Mouse (Mus musculus): ENCODE data around the gene Tmem19.
"Not testable (repeated sequence)": the region's sequence is repeated elsewhere in the genome, so short reads cannot be mapped to it uniquely, and the experiment has no call there.

Tmem19 gene

DNA sequence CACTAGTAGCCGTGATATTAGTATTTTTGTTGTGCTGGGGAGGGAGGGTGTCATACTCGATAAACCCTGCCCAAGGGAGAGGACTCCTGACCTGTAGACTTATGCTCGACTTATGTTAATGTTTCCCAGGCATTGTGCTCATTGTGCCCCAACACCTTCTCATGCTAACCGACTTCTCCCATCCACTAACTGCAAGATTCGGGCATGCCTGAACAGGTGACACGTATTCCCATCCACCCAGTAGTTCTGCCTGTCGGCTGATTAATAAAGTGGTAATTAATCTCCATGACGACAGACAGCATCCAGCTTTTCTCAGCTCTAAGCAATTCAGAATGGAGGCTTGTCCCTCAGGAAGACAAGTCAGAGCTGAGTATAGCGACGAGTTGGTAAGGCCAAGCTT lies 13.3 kb downstream of the Tmem19 start:
- in situ Hi-C loops (cut with MboI), result no loop called here

DNA sequence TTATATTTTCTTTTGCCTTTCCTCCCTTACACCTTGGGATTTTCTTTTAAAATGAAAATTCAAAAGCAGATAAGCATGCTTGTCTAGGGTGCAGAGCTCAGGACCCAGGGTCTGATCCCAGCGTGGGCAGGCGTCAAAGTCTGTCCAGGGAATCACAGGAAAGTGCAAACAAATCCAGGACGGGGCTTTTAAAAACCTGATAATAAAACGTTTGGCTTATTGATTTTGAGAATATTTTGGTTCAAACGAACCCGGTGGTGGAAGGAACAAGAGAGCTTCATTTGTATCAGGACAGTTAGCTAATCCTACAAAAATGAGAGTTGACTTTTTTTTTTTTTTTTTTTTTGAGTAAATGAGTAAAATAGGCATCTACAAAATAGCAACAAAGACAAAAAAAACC lies 14.2 kb downstream of the Tmem19 start:
- in situ Hi-C loops (cut with MboI), result no loop called here

DNA sequence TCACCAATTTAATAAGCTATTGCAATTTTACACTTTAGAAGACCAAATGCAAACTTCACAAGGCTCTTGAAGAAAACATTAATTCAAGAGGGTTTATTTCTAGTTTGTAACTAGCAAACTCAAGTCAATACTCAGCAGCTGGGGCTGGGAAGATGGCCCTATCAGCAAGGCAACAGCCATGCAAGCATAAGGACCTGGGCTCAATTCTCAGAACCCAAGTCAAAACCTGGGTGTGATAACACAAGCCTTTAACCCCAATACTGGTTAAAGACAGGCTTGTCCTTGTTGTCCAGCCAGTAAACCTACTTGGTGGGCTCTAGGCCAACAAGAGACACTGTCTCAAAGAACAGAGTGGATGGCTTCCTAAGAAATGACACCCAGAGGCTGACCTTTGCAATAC lies 15.9 kb downstream of the Tmem19 start:
- in situ Hi-C loops (cut with MboI), result no loop called here

DNA sequence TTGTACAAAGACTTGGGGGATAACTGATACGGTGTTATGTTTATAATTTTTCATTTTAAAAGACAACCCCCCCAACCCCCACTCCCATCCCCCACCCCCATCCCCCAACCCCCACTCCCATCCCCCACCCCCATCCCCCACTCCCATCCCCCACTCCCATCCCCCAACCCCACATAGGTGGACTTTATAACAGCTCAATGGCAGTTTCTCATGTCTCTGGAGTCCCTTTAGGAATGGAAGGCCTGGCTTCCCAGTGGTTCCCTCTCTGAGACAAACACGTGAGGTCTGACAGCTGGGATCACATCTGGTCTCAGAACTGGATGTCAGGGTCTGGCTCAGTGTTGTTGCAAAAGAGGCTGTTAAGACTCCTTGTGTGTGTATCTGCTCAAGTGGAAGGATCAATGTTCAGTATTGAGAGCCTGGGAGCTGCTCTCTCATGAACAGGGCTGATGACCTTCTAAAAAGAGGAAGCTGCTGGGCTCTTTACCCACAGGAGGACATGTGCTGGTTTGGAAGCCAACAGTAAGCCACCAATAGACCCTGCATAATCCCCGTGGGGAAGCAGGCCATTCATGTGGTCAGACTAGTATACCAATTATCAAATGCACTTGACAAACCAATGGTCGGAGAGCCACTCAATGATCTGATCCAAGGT lies 19.4 kb downstream of the Tmem19 start:
- in situ Hi-C loops (cut with MboI), result no loop called here

DNA sequence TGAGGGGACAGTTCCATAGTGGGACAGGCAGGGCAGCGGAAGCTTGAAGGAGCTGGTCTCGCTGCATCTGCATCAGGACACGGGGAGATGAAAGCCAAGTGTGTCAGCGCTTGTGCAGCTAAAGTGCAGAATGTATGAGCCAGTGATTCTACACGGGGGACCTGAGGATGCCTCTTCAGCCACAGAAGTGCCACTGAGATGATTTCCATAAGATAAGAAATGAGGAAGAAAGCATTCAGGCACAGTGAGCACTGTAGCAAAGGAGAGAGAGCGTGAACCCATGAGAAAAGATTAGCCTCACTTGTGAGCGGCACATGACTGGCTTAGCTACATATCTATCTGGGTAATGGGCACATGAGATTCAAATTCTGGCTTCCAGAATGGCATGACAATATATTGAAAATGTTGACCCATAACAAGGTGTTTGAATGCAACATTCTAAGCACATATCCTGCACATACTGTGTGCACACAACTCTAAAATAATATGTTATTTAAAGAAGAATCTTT lies 22.4 kb downstream of the Tmem19 start:
- in situ Hi-C loops (cut with MboI), result no loop called here

DNA sequence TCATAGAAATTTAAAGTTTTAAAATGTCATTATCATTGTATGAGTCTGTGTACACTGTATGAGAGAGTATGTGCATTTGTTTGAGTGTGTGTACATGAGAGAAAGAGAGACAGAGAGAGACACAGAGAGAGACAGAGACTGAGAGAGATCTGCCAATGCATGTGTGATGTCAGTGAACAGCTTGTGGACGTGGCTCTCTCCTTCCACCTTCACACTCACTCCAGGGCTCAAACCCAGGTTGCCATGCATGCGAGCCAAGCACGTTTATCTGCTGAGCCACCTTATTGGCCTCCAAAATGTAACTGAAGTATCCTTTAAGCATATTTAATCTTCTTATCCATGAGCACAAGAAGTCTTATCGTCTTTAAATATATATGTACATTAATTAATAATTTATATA lies 25.4 kb downstream of the Tmem19 start:
- in situ Hi-C loops (cut with MboI), result no loop called here

DNA sequence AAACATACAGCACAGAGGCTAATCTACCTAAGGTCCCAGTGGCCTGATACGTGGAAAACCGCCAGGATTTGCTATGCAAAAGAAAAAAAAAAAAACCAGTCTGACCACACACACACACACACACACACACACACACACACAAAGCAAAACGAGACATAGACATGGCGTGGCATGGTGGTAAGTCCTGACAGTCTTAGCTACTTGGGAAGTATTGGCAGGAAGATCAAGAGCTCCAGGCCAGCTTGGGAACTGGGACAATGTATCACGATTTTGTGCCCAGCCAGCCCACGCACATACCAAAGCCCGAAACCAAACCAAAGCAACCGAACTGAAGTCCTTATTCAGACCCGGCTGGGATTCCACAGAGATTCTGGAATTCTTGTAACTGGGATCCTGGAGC lies 28.8 kb downstream of the Tmem19 start:
- in situ Hi-C loops (cut with MboI), result no loop called here

DNA sequence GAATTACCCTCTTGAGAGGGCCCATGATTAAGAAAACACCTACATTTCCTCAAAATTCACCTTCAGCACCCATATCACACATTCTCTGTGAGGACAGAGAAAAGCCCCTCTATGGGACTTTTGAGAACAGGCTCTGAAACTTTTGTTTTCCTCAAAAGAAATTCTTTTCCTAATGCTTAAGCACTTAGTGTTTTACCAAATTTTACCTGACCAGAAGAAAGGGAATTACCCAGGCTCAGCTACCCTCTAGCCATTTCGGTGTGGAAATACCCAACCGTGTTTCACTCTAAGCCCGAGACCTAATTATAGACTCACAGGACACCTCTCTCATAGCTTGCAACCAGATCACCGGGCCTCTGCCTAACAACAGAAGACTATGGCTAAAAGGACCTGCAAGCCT lies 29.3 kb downstream of the Tmem19 start:
- in situ Hi-C loops (cut with MboI), result no loop called here

DNA sequence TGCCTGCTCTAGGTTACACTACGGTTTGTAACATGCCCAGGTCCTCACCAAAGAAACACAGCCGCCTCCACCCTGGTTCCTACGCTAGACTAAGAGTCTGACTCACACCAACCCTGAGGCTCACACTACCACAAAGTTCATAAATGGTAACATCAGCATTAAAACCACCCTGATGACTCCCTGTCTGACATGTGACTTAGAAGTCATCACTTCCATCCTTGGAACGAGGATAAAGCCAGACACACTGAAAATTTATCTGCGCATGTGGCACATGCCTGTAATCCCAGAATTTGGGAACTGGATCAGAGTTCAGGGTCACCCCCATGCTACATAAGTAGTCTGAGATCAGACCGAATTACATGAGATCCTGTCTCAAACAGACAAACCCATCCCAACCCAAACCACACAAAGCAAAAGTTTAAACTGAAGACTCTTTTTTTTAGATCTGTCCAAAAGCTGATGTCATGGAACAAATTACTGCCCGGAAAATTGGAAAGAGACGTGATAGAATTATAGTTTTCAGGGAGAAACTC lies 29.8 kb downstream of the Tmem19 start:
- in situ Hi-C loops (cut with MboI), result no loop called here

DNA sequence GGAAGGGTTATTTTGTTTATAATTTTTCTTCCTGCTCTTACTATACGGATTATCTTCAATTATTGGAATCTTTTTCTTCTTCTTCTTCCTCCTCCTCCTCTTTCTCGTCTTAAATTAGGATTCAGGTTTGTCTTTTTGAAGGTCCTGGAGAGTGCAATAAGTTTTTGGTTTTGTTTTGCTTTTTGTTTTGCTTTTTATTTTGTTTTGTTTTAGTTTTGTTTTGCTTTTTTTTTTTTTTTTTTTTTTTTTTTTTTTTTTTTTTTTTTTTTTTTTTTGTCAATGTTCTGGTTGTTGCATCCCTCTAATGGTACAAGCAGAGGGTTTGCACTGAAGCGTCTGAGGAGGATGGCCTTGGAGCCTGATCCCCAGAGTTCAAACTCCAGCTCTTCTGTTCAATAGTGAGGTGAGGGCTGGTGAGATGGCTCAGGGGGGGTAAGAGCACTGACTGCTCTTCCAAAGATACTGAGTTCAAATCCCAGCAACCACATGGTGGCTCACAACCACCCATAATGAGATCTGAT lies 33.2 kb downstream of the Tmem19 start:
- in situ Hi-C loops (cut with MboI), result no loop called here

DNA sequence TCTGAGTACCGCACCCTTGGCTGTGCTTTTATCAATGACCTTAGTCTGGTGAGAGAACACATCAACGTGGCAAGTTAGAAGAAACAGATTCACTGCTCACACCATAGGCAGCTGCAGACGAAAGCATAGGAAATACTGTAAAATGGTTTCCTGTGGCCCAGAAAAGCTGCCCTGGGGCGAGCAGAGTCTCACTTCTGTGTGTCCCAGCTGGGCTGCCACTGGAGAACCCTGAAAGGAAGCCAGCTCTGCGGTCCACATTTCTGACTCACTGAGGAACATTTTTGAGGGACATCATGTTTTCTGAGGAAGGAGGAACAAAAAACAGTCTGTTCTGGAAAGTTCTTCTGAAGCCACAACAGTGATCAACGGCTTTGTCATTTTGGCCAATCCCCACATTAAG lies 33.8 kb downstream of the Tmem19 start:
- in situ Hi-C loops (cut with MboI), result no loop called here

DNA sequence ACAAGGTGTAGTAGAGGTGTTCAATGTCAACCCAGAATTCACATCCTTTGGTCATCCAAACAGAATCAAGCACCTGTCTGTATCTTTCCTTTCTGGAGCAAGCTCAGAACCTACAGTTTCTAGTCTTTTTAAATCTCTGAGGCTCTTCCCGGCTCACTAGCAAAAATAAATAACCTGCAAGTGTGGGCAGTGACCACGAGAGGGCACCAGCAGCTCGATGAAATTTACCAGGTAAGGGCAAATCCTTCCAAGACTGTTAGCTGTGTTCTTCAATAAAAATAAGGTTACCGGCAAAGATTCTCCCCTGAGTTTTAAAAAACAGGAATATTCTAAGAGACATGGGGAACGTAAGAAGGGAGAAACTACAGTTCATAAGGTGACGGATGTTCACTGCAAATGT lies 39.0 kb downstream of the Tmem19 start:
- in situ Hi-C loops (cut with MboI), result no loop called here

DNA sequence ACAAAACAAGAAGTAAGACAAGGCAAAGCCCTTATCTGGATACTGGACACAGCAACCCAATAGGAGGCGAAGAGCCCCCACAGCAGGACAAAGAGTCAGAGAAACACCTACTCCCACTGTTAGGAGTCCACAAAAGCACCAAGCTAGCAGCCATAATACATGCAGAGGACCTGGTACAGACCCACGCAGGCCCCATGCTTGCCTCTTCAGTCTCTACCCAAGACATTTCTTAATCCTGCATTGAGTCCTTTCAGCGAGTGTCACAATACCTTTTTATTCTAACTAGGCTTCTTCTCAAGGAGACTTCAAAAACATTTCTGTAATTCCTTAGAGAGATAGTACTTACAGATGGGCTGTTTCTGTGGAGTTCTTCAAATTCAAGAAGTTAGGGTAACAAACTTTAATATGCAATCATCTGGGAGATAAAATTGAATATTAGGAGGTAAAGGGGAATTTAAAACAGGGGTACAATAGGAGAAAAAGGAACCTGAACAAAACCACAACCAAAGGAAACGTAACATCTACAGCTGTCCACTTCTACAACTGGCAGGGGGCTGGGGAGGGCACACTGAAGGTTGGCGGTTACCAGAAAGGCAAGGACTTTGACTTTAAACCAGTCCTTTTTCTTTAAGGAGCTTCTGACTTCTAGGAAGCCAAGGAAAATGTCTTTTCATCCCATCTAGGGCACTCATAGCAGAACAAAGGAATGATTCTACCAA lies 40.8 kb downstream of the Tmem19 start:
- in situ Hi-C loops (cut with MboI), result no loop called here

DNA sequence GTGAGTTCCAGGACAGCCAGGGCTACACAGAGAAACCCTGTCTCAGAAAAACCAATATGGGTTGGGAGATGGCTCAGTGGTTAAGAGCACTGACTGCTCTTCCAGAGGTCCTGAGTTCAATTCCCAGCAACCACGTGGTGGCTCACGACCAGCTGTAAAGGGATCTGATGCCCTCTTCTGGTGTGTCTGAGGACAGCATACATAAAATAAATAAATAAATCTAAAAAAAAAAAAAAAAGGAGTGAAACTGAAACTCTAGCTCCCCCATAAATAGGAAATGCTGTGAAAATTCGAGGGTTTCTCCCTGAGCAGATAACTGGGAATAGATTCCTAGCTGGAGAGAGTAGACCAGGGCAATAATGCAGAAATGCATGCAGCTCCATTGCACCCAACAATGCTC lies 43.9 kb downstream of the Tmem19 start:
- in situ Hi-C loops (cut with MboI), result not testable (repeated sequence)

DNA sequence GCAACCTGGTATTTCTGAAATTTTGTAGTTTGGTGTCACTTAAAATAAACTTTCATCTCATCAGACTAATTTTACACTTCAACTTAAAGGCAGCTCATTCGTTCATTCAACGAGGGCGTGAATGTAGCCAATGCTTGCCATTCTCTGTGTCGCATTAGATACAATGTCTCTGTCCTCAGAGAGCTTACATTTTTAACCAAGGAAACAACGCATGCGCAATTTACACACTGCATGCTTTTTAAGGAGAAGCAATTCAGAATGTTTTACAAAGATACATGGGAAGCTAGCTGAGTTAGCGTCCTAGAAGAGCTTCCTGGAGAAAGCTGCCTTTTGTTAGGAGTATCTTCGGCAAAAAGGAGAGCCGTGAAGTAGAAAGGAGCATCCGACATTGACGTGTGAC lies 46.0 kb downstream of the Tmem19 start:
- in situ Hi-C loops (cut with MboI), result no loop called here

DNA sequence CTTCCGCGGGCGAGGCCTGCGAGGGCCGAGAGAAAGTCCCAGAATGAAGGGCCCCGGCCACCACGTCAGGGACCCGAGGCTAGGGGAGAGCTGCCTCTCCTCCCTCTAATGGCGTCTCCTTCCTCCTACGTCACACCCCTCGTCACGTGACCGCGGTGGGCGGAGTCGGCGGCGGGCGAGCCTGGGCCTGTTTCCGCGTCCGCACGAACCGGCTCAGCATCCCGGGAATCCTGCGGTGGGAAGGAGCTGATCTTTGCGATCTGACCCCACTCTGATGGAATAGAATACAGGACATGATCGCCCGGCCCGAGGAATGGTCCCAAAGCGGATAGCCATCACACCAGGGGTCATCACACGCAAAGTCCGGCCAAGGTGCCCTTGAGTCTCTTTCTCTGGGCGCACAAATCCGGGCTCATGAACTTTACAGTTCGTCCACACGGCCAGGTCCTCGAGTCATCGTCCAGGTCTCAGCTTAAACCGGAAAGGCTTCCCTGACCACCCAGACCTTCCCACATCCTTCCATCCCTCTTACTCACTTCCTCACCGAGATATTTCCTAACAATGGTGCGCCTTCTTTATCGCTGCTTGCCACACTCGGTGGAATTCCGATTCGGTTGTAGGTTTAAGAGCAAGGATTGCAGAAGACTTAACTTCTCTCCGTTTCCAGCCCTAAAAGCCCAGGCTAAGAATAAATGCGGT lies 46.7 kb downstream of the Tmem19 start, which contains the start of gene Rab21:
Gene Rab21 (minus strand): TSS at position 122 of the 699 bp plus-strand sequence.
- in situ Hi-C loops (cut with MboI), result no loop called here

DNA sequence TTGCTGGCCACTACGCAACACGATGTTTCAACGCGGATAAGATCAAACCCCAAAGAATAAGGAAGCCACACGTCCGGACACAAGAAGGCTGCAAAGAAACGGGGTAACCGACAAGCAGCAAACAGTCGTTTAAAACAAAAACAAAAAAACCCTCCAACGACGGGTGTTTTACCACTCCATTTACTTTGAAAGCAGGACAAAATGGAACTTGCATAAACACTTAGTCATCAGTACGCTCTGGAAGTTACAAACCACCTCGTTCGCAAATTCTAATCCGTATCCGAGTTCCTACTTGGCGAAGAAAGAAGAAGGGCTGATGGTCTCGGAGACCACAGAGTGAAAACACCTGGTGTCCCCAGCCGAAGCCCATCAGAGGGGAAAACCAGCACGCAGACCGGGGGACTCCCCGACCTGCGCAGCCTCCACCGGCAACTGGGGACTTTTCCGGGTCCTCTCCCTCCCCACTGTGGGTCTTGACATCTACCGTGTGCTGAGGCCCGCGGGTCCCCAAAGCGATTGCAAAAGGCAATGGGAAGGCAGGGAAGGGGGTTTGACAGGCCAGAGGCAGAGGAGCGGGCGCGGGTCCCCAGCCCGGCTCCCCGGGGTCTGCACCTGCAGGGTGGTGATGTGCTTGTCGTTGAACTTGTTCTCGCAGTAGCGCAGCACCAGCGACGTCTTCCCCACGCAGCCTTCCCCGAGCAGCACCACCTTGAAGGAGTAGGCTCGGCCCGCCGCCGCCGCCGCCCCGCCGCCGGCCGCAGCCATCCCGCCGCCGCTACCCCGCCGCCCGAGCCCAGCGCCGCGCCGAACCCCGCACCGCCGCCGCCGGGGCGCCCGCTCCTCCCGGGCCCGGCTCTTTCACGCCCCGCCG lies 47.5 kb downstream of the Tmem19 start:
- in situ Hi-C loops (cut with MboI), result no loop called here

DNA sequence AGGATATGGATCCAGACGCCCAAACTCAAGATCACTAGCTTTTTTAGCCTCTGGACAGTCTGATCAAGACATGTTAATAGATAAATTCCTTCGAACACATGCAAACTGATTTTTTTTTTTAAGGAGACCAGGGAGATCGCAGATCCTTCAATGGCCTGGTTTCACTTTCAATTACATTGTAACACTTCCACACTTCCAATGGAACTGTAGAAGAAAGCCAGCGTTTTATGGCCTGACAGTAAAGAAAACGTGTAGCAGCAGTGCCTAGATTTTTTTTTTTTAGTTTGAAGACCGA lies 48.1 kb downstream of the Tmem19 start:
- in situ Hi-C loops (cut with MboI), result no loop called here

DNA sequence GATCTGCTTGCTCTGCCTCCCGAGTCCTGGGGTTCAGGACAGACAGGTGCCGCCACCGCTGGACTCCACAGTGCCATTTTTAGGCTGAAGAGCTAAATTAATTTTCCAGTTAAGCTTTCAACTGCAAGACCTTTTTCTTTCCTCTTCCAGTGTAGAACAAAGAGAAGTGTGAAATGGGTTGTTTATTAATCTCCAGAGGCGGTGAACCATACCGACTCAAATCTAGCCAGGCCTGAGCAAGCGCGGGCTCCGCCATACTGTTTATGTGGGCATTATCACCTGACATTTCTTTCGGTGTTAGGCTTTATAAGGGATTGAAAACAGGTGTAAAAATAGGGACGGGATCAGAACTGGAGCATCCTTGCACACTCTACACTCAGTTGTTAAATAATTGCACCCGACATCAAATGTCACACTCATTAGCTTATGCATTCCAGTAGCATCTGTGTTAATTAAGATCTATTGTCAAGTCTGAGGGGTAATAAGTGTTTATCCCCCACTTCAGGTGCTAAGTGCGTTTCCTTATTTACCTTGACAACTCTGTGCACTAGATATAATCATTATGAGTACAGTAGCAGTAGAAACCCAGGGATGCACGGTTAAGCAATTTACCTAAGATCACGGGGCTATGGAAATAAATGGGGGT lies 48.5 kb downstream of the Tmem19 start:
- in situ Hi-C loops (cut with MboI), result no loop called here

DNA sequence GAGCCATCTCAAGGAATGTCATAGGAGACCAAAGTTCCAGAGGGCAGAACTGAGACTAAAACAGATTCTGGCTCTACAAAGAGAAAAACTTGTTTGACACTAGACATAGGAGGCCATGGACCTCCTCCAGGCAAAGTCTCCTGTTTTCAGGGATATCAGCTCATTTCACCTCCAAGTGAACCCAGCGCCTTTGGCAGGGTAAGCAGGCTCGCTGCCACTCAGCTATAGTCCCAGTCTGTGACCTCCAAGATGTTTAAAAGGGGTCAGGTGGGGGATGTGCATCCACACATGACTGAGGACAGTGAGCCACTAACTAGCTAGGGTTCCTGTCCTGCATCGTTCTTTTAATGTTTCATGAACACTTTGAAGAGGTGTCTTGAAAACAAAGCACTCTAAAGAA lies 49.6 kb downstream of the Tmem19 start:
- in situ Hi-C loops (cut with MboI), result no loop called here

DNA sequence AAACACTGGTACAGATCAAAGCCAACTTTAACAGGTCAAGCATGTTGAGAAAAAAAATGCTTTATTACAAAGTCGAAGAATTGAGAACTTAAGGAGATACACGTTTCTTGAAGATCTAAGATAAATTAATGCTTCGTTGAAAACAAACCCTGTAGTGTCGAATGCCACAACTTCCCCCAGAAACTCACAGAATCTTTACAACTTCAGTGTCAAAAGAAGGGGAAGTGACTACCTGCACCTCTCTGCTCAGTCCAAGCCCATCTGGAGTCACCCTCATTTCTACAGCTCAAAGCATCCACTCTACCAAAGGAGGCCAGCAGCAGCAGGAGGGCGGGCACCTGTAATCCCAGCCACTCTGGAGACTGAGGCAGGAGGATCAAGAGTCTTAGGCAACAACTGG lies 50.1 kb downstream of the Tmem19 start:
- in situ Hi-C loops (cut with MboI), result no loop called here
